Mouse (Mus musculus) erythroblast, adult 5-6 weeks (primary cell): Measurements from ENCODE around the gene Sh3bgrl3. TPM values are rescaled to one million over a fixed set of nuclear protein-coding genes. Genes with fewer than 3 reads are reported as not detected.

Source experiments
- ATAC-seq: replicated peaks from 2 replicates; pipeline ENCODE4 v1.8.0; 2016; ENCODE audit warnings: moderate number of reproducible peaks, mild to moderate bottlenecking, moderate TSS enrichment, inconsistent platforms; ENCODE audit not compliant: poor library complexity, low FRiP score, severe bottlenecking
- total RNA-seq, 2 experiments: library from RNA; stranded (forward) in 1 of 2; stranded (reverse) in 1 of 2; fragments of 150-400 nt in 1 of 2; fragments of 200-764, 138-1000 nt in 1 of 2; gene quantifications; 2 replicates each; pipeline versions ENCODE4 v1.2.3 to v1.2.4; 2015 to 2017; ENCODE audit warnings: low replicate concordance in 2 of 2

Sh3bgrl3 gene
- total RNA-seq, 2 experiments from 2014 or later = 119 to 242 TPM

- no peak for ATAC-seq
Observed at GRCm38 (mm10) chr4:134115215-134116144, 13.1 kb downstream of the Sh3bgrl3 start.

- no peak for ATAC-seq
Observed at GRCm38 (mm10) chr4:134114038-134114437, 14.6 kb downstream of the Sh3bgrl3 start.

GRCm38 (mm10) chr4:134113356-134113994, 15.1 kb downstream of the Sh3bgrl3 start:
- no peak for ATAC-seq

- ATAC-seq = no peak
Observed at GRCm38 (mm10) chr4:134112403-134112802, 16.2 kb downstream of the Sh3bgrl3 start.

- ATAC-seq = no peak
Observed at GRCm38 (mm10) chr4:134110653-134111052, 17.9 kb downstream of the Sh3bgrl3 start.

- ATAC-seq = no peak
Observed at GRCm38 (mm10) chr4:134108196-134108595, 20.4 kb downstream of the Sh3bgrl3 start.

- no peak for ATAC-seq
Observed at GRCm38 (mm10) chr4:134107730-134108129, 20.9 kb downstream of the Sh3bgrl3 start.

GRCm38 (mm10) chr4:134106105-134106504, 22.5 kb downstream of the Sh3bgrl3 start:
- ATAC-seq = no peak

- no peak for ATAC-seq
Observed at GRCm38 (mm10) chr4:134102742-134103119, 25.9 kb downstream of the Sh3bgrl3 start.

GRCm38 (mm10) chr4:134101979-134102741, 26.4 kb downstream of the Sh3bgrl3 start, which contains the start of gene Ubxn11:
Ubxn11 (plus strand) TSS chr4:134102570.
- peak; percentile 99 for ATAC-seq

- no peak for ATAC-seq
Observed at GRCm38 (mm10) chr4:134100245-134100644, 28.3 kb downstream of the Sh3bgrl3 start.

GRCm38 (mm10) chr4:134098628-134099027, 30.0 kb downstream of the Sh3bgrl3 start:
- ATAC-seq = no peak

GRCm38 (mm10) chr4:134097015-134097608, 31.5 kb downstream of the Sh3bgrl3 start:
- ATAC-seq = no peak

- ATAC-seq = no peak
Observed at GRCm38 (mm10) chr4:134096120-134096519, 32.5 kb downstream of the Sh3bgrl3 start.

GRCm38 (mm10) chr4:134094923-134095547, 33.6 kb downstream of the Sh3bgrl3 start, which contains the start of gene Cd52:
Cd52 (minus strand) TSS chr4:134095082.
- ATAC-seq = no peak

- ATAC-seq = no peak
Observed at GRCm38 (mm10) chr4:134094004-134094564, 34.5 kb downstream of the Sh3bgrl3 start.

- ATAC-seq = peak; percentile 70
Observed at GRCm38 (mm10) chr4:134092382-134093288, 36.0 kb downstream of the Sh3bgrl3 start.

GRCm38 (mm10) chr4:134091225-134091529, 37.4 kb downstream of the Sh3bgrl3 start:
- no peak for ATAC-seq
